Mouse (Mus musculus) cerebellum, adult 11-12 months (tissue): Measurements from ENCODE around the gene Zfp704.

ENCODE experiments used
- DNase-seq: peaks from one replicate; pipeline ENCODE4 v3.0.0; 2022

Zfp704 gene

GRCm38 (mm10) chr3:9609581-9610341 is at the start of gene Zfp704:
Gene Zfp704 (minus strand): TSS chr3:9610085.
- peak; percentile 89 for DNase-seq

- no peak for DNase-seq
These were observed 23.4 kb upstream of the Zfp704 start for GRCm38 (mm10) chr3:9633036-9634005.

- DNase-seq, result no peak
These were observed 20.1 kb upstream of the Zfp704 start for GRCm38 (mm10) chr3:9629951-9630350.

- no peak for DNase-seq
These were observed 18.2 kb upstream of the Zfp704 start for GRCm38 (mm10) chr3:9628041-9628440.

- no peak for DNase-seq
These were observed 16.3 kb upstream of the Zfp704 start for GRCm38 (mm10) chr3:9626149-9626548.

GRCm38 (mm10) chr3:9620611-9621010 is 10.7 kb upstream of the Zfp704 start:
- no peak for DNase-seq

GRCm38 (mm10) chr3:9619562-9620275 is 9.8 kb upstream of the Zfp704 start:
- no peak for DNase-seq

- no peak for DNase-seq
These were observed 7.2 kb upstream of the Zfp704 start for GRCm38 (mm10) chr3:9617101-9617500.

GRCm38 (mm10) chr3:9614676-9615075 is 4.8 kb upstream of the Zfp704 start:
- DNase-seq, result no peak

- DNase-seq, result no peak
These were observed 4.1 kb upstream of the Zfp704 start for GRCm38 (mm10) chr3:9614011-9614410.

- no peak for DNase-seq
These were observed 1.3 kb upstream of the Zfp704 start for GRCm38 (mm10) chr3:9611226-9611625.

GRCm38 (mm10) chr3:9610426-9610825 is 541 bp upstream of the Zfp704 start:
- no peak for DNase-seq

GRCm38 (mm10) chr3:9608906-9609580 is 842 bp downstream of the Zfp704 start:
- peak; percentile 69 for DNase-seq

GRCm38 (mm10) chr3:9608441-9608905 is 1.4 kb downstream of the Zfp704 start:
- no peak for DNase-seq

GRCm38 (mm10) chr3:9607686-9608085 is 2.2 kb downstream of the Zfp704 start:
- DNase-seq, result no peak

- DNase-seq, result no peak
These were observed 3.8 kb downstream of the Zfp704 start for GRCm38 (mm10) chr3:9605784-9606706.

- no peak for DNase-seq
These were observed 4.9 kb downstream of the Zfp704 start for GRCm38 (mm10) chr3:9604941-9605340.

- DNase-seq, result no peak
These were observed 6.0 kb downstream of the Zfp704 start for GRCm38 (mm10) chr3:9603866-9604265.

- no peak for DNase-seq
These were observed 9.3 kb downstream of the Zfp704 start for GRCm38 (mm10) chr3:9600577-9600976.

GRCm38 (mm10) chr3:9599738-9600410 is 10.0 kb downstream of the Zfp704 start:
- no peak for DNase-seq

GRCm38 (mm10) chr3:9598061-9598460 is 11.8 kb downstream of the Zfp704 start:
- no peak for DNase-seq
